Mouse (Mus musculus) MEL (cell line): ENCODE measurements at regions not wholly inside any gene's neighbourhood (a gene's known extent, or its start where the extent isn't known, plus 50 kb on each side); places are given as distances from the start of the nearest gene placed in this dataset.

Experiments
- DNase-seq: peaks from one replicate; pipeline ENCODE4 v3.0.0; 2011; ENCODE audit warnings: low read depth, low spot score
- H3K27ac ChIP-seq: 2 replicates; pipeline ENCODE4 v1.5.1; 2012; ENCODE audit warnings: low read depth, mild to moderate bottlenecking, control low read depth, low read length, moderate library complexity; ENCODE audit not compliant: control insufficient read depth
- H3K27me3 ChIP-seq, 2 experiments: fragments of 150-350 bp in 1 of 2; sonication (generic) in 1 of 2; 2 replicates each; pipeline ENCODE4 v1.6.1; 2012; ENCODE audit warnings: low read length in 2 of 2, mild to moderate bottlenecking in 2 of 2, improper control_type of control experiment in 1 of 2, moderate library complexity in 1 of 2; ENCODE audit not compliant: insufficient read depth in 2 of 2, control insufficient read depth in 1 of 2
- H3K36me3 ChIP-seq, 2 experiments: 2 replicates each; pipeline ENCODE4 v1.6.1; 2012 to 2014; ENCODE audit warnings: low read length in 2 of 2, improper control_type of control experiment in 1 of 2, inconsistent platforms in 1 of 2, mild to moderate bottlenecking in 1 of 2; ENCODE audit not compliant: insufficient read depth in 2 of 2, control insufficient read depth in 1 of 2
- H3K4me1 ChIP-seq, 2 experiments: fragments of 150-350 bp in 1 of 2; sonication (generic) in 1 of 2; 2 replicates each; pipeline ENCODE4 v1.6.1; 2012; ENCODE audit warnings: low read length in 2 of 2, improper control_type of control experiment in 1 of 2, mild to moderate bottlenecking in 1 of 2; ENCODE audit not compliant: insufficient read depth in 2 of 2, control insufficient read depth in 1 of 2
- H3K4me3 ChIP-seq, 2 experiments: fragments of 150-350 bp in 1 of 2; sonication (generic) in 1 of 2; 2 replicates each; pipeline ENCODE4 v1.5.1; 2012; ENCODE audit warnings: low read depth in 2 of 2, low read length in 2 of 2, mild to moderate bottlenecking in 2 of 2, moderate library complexity in 2 of 2, control low read depth in 1 of 2, improper control_type of control experiment in 1 of 2; ENCODE audit not compliant: control insufficient read depth in 1 of 2, insufficient read depth in 1 of 2
- H3K79me2 ChIP-seq: 2 replicates; pipeline ENCODE4 v1.6.1; 2012; ENCODE audit warnings: mild to moderate bottlenecking, low read length, moderate library complexity; ENCODE audit not compliant: control insufficient read depth, poor library complexity, insufficient read depth
- H3K9ac ChIP-seq: 2 replicates; pipeline ENCODE4 v1.6.1; 2012; ENCODE audit warnings: low read depth, mild to moderate bottlenecking, control low read depth, low read length, moderate library complexity; ENCODE audit not compliant: control insufficient read depth, poor library complexity, severe bottlenecking
- H3K9me3 ChIP-seq: fragments of 150-350 bp; sonication (generic); replicated peaks from 2 replicates; pipeline ENCODE4 v1.6.1; 2012; ENCODE audit warnings: mild to moderate bottlenecking, low read length, improper control_type of control experiment, moderate library complexity; ENCODE audit not compliant: insufficient read depth
- BHLHE40 ChIP-seq: IDR thresholded peaks from 2 replicates; pipeline ENCODE4 v1.6.1; 2012; ENCODE audit warnings: low read depth, mild to moderate bottlenecking, inconsistent platforms, low read length, improper control_type of control experiment, borderline replicate concordance
- CHD1 ChIP-seq: IDR thresholded peaks from 2 replicates; pipeline ENCODE4 v1.6.1; 2012; ENCODE audit warnings: low read depth, mild to moderate bottlenecking, inconsistent platforms, low read length, improper control_type of control experiment
- CHD2 ChIP-seq: IDR thresholded peaks from 2 replicates; pipeline ENCODE4 v1.6.1; 2011; ENCODE audit warnings: low read length, improper control_type of control experiment
- CTCF ChIP-seq, 3 experiments: IDR thresholded peaks in 2 of 3; conservative IDR thresholded peaks in 1 of 3; 2 replicates each; pipeline ENCODE4 v1.5.1; 2011 to 2012; ENCODE audit warnings: low read length in 3 of 3, low read depth in 2 of 3, mild to moderate bottlenecking in 2 of 3, improper control_type of control experiment in 1 of 3, inconsistent platforms in 1 of 3, mixed read lengths in 1 of 3, moderate library complexity in 1 of 3; ENCODE audit not compliant: control insufficient read depth in 1 of 3, insufficient read depth in 1 of 3, poor library complexity in 1 of 3, severe bottlenecking in 1 of 3
- EP300 ChIP-seq, 2 experiments: IDR thresholded peaks; 2 replicates each; pipeline ENCODE4 v1.6.1; 2011; ENCODE audit warnings: improper control_type of control experiment in 2 of 2, low read length in 2 of 2, low read depth in 1 of 2, mild to moderate bottlenecking in 1 of 2
- KAT2A ChIP-seq: conservative IDR thresholded peaks from 2 replicates; pipeline ENCODE4 v1.6.1; 2012; ENCODE audit warnings: low read depth, low read length, improper control_type of control experiment, inconsistent platforms
- MAZ ChIP-seq: IDR thresholded peaks from 2 replicates; pipeline ENCODE4 v1.6.1; 2012; ENCODE audit warnings: low read depth, mild to moderate bottlenecking, inconsistent platforms, low read length, improper control_type of control experiment
- MEF2A ChIP-seq: IDR thresholded peaks from 2 replicates; pipeline ENCODE4 v1.6.1; 2014; ENCODE audit warnings: low read depth, mild to moderate bottlenecking, inconsistent platforms, low read length, improper control_type of control experiment; ENCODE audit not compliant: poor library complexity, insufficient replicate concordance, severe bottlenecking; ENCODE audit errors: extremely low read depth
- MXI1 ChIP-seq: IDR thresholded peaks from 2 replicates; pipeline ENCODE4 v1.6.1; 2011; ENCODE audit warnings: mild to moderate bottlenecking, low read depth, low read length, improper control_type of control experiment
- MYC ChIP-seq: IDR thresholded peaks from 2 replicates; pipeline ENCODE4 v1.6.1; 2011; ENCODE audit warnings: low read depth, mild to moderate bottlenecking, low read length, improper control_type of control experiment, moderate library complexity
- NELFE ChIP-seq: IDR thresholded peaks from 2 replicates; pipeline ENCODE4 v1.6.1; 2011; ENCODE audit warnings: low read depth, low read length, improper control_type of control experiment
- POLR2AphosphoS5 ChIP-seq: IDR thresholded peaks from 2 replicates; pipeline ENCODE4 v1.6.1; 2012; ENCODE audit warnings: low read depth, borderline replicate concordance, mild to moderate bottlenecking, inconsistent platforms, low read length, moderate library complexity, mixed read lengths
- RAD21 ChIP-seq: IDR thresholded peaks from 2 replicates; pipeline ENCODE4 v1.6.1; 2011; ENCODE audit warnings: mild to moderate bottlenecking, low read depth, low read length, improper control_type of control experiment
- TBP ChIP-seq: IDR thresholded peaks from 2 replicates; pipeline ENCODE4 v1.8.0; 2011; ENCODE audit warnings: low read depth, low read length, improper control_type of control experiment
- USF1 ChIP-seq: IDR thresholded peaks from 2 replicates; pipeline ENCODE4 v1.6.1; 2014; ENCODE audit warnings: low read depth, mild to moderate bottlenecking, inconsistent platforms, low read length, improper control_type of control experiment, moderate library complexity
- ZKSCAN1 ChIP-seq: IDR thresholded peaks from 2 replicates; pipeline ENCODE4 v1.6.1; 2012; ENCODE audit warnings: low read depth, mild to moderate bottlenecking, inconsistent platforms, low read length, improper control_type of control experiment, moderate library complexity

GRCm38 (mm10) chr10:119326912-119327311, 87.1 kb upstream of the Cand1 start:
- no peak overlapping the region for H3K9ac ChIP-seq
- DNase-seq, result peak; percentile 21
- no peak overlapping the region for H3K4me3 ChIP-seq
- H3K79me2 ChIP-seq, result no peaks in the 10 kb centered on the region
- no peak overlapping the region for H3K27ac ChIP-seq
- no peaks in the 10 kb centered on the region for H3K4me1 ChIP-seq
- H3K9me3 ChIP-seq, result no peaks in the 10 kb centered on the region
- H3K36me3 ChIP-seq, result no peaks in the 10 kb centered on the region
- no peaks in the 10 kb centered on the region for H3K27me3 ChIP-seq
- TF ChIP-seq POLR2AphosphoS5 (no peak), EP300 (IDR thresholded peaks at IDR 0.05; ENCODE audit: low read depth in 1 of 2, low read length in 2 of 2) (no peak), NELFE (no peak), TBP (no peak), ZKSCAN1 (no peak), KAT2A (no peak), MAZ (no peak), CTCF (IDR thresholded peaks at IDR 0.05 in 2 of 3, conservative IDR thresholded peaks at IDR 0.05 in 1 of 3; ENCODE audit: control insufficient read depth in 1 of 3, insufficient read depth in 1 of 3, low read depth in 2 of 3, low read length in 3 of 3, poor library complexity in 1 of 3, severe bottlenecking in 1 of 3) (no peak), BHLHE40 (no peak), RAD21 (no peak)

DNA sequence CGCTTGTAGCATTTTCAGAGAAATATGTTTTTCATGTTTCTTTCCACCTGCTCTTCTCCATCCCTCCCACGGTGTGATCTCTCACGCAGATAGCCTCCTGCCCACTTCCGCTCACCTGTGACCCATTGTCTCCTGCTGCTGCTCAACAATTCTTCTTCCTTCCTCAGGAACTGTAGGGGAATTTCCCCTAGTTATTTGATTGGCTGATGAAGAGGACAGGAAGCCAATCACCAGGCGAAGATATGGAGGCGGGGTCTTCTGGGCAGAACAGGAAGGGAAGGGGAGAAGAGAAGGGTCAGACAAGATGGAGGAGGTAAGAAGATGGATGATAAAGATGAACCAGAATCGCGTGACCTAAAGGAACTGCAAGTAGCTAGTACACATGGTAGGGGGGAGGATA, 80.1 kb upstream of the Cand1 start:
- no peak overlapping the region for H3K9ac ChIP-seq
- no peaks in the 10 kb centered on the region for H3K79me2 ChIP-seq
- no peaks in the 10 kb centered on the region for H3K9me3 ChIP-seq
- no peak overlapping the region for H3K27ac ChIP-seq
- no peaks in the 10 kb centered on the region for H3K4me1 ChIP-seq
- no peaks in the 10 kb centered on the region for H3K27me3 ChIP-seq
- H3K4me3 ChIP-seq, result no peak overlapping the region
- TF ChIP-seq USF1 (no peak), CHD2 (no peak), TBP (no peak), MXI1 (no peak), CHD1 (no peak), POLR2AphosphoS5 (no peak), RAD21 (no peak), MYC (no peak), MEF2A (no peak), ZKSCAN1 (no peak)
- H3K36me3 ChIP-seq, result no peaks in the 10 kb centered on the region
- DNase-seq, result no peak

- Histone ChIP-seq H3K9me3 (no peaks in the 10 kb centered on the region), H3K27ac (no peak overlapping the region), H3K4me3 (no peak overlapping the region), H3K4me1 (no peaks in the 10 kb centered on the region), H3K36me3 (no peaks in the 10 kb centered on the region), H3K27me3 (no peaks in the 10 kb centered on the region), H3K9ac (no peak overlapping the region), H3K79me2 (no peaks in the 10 kb centered on the region)
- no peak for TF ChIP-seq TBP
- no peak for DNase-seq
Observed at GRCm38 (mm10) chr10:119318416-119318815, 78.6 kb upstream of the Cand1 start.
